Mouse (Mus musculus): ENCODE results near the gene Ezh2. TPM values are rescaled to one million over a fixed set of nuclear protein-coding genes. Genes with fewer than 3 reads are reported as not detected.
"Not testable (repeated sequence)": the region's sequence is repeated elsewhere in the genome, so short reads cannot be mapped to it uniquely, and the experiment has no call there.

Ezh2 gene
- total and polyA plus RNA-seq, 2 experiments from 2014 or later, result 23.1 to 32.0 TPM

GRCm38 (mm10) chr6:47627978-47628377 lies 32.8 kb upstream of the Ezh2 start:
- no peak for ATAC-seq
- DNase-seq (ENCODE audit: low spot score), result no peak
- WGBS, result 55% methylated on average over 3 of the region's 3 CpGs

GRCm38 (mm10) chr6:47626976-47627375 lies 31.8 kb upstream of the Ezh2 start:
- not testable (repeated sequence) for H3K27ac ChIP-seq; H3K27me3 ChIP-seq (ENCODE audit: insufficient read depth, low read length); DNase-seq (ENCODE audit: low spot score); ATAC-seq; H3K4me3 ChIP-seq (ENCODE audit: low read length); H3K4me2 ChIP-seq (ENCODE audit: low read depth, low read length); H3K9ac ChIP-seq (replicated peaks; ENCODE audit: low read length); H3K9me3 ChIP-seq (ENCODE audit: low read length); H3K36me3 ChIP-seq (ENCODE audit: insufficient read depth, low read length); H3K4me1 ChIP-seq (ENCODE audit: insufficient read depth, low read length)
- WGBS, result 88% methylated on average over 3 of the region's 3 CpGs

More at GRCm38 (mm10) chr6:47627978-47628377, 32.8 kb upstream of the Ezh2 start:
- no peaks in the 10 kb centered on the region for H3K27me3 ChIP-seq (ENCODE audit: insufficient read depth, low read length)
- no peak overlapping the region for H3K27ac ChIP-seq
- H3K4me3 ChIP-seq (ENCODE audit: low read length), result no peak overlapping the region
- H3K36me3 ChIP-seq (ENCODE audit: insufficient read depth, low read length), result no peaks in the 10 kb centered on the region
- no peak overlapping the region for H3K9ac ChIP-seq (replicated peaks; ENCODE audit: low read length)
- TF ChIP-seq CTCF (IDR thresholded peaks at IDR 0.05; ENCODE audit: low read depth), result no peak
- H3K4me2 ChIP-seq (ENCODE audit: low read depth, low read length), result no peak overlapping the region
- H3K9me3 ChIP-seq (ENCODE audit: low read length), result no peaks in the 10 kb centered on the region
- H3K4me1 ChIP-seq (ENCODE audit: insufficient read depth, low read length), result no peaks in the 10 kb centered on the region

GRCm38 (mm10) chr6:47621039-47621438 lies 25.9 kb upstream of the Ezh2 start:
- no peak overlapping the region for H3K9ac ChIP-seq (replicated peaks; ENCODE audit: low read length)
- 87% methylated on average over 2 of the region's 2 CpGs for WGBS
- H3K9me3 ChIP-seq (ENCODE audit: low read length), result no peaks in the 10 kb centered on the region
- H3K4me1 ChIP-seq (ENCODE audit: insufficient read depth, low read length), result no peaks in the 10 kb centered on the region
- no peak for TF ChIP-seq CTCF (IDR thresholded peaks at IDR 0.05; ENCODE audit: low read depth)
- H3K27ac ChIP-seq, result no peak overlapping the region
- H3K4me3 ChIP-seq (ENCODE audit: low read length), result no peak overlapping the region
- H3K27me3 ChIP-seq (ENCODE audit: insufficient read depth, low read length), result no peaks in the 10 kb centered on the region
- DNase-seq (ENCODE audit: low spot score) (no peak), ATAC-seq (no peak)
- H3K4me2 ChIP-seq (ENCODE audit: low read depth, low read length), result no peak overlapping the region
- no peaks in the 10 kb centered on the region for H3K36me3 ChIP-seq (ENCODE audit: insufficient read depth, low read length)

GRCm38 (mm10) chr6:47608306-47608705 lies 13.2 kb upstream of the Ezh2 start:
- not testable (repeated sequence) for H3K9me3 ChIP-seq (ENCODE audit: low read length); H3K4me3 ChIP-seq (ENCODE audit: low read length); H3K9ac ChIP-seq (replicated peaks; ENCODE audit: low read length); ATAC-seq; H3K4me1 ChIP-seq (ENCODE audit: insufficient read depth, low read length); H3K36me3 ChIP-seq (ENCODE audit: insufficient read depth, low read length); H3K27ac ChIP-seq; DNase-seq (ENCODE audit: low spot score); H3K27me3 ChIP-seq (ENCODE audit: insufficient read depth, low read length); H3K4me2 ChIP-seq (ENCODE audit: low read depth, low read length)
- 63% methylated on average over 5 of the region's 5 CpGs for WGBS

GRCm38 (mm10) chr6:47601931-47602330 lies 6.8 kb upstream of the Ezh2 start:
- Histone ChIP-seq H3K9ac (replicated peaks; ENCODE audit: low read length) (no peak overlapping the region), H3K4me3 (ENCODE audit: low read length) (no peak overlapping the region), H3K27me3 (ENCODE audit: insufficient read depth, low read length) (no peaks in the 10 kb centered on the region), H3K9me3 (ENCODE audit: low read length) (no peaks in the 10 kb centered on the region), H3K27ac (no peak overlapping the region), H3K4me1 (ENCODE audit: insufficient read depth, low read length) (no peaks in the 10 kb centered on the region), H3K36me3 (ENCODE audit: insufficient read depth, low read length) (no peaks in the 10 kb centered on the region), H3K4me2 (ENCODE audit: low read depth, low read length) (no peak overlapping the region)
- 71% methylated on average over 1 of the region's 1 CpGs for WGBS
- DNase-seq (ENCODE audit: low spot score), result no peak
- ATAC-seq, result no peak
- TF ChIP-seq CTCF (IDR thresholded peaks at IDR 0.05; ENCODE audit: low read depth), result no peak

GRCm38 (mm10) chr6:47595696-47596095 lies 555 bp upstream of the Ezh2 start:
- DNase-seq (ENCODE audit: low spot score), result peak; percentile 20
- ATAC-seq, result no peak
- peak overlapping the region; percentile 92 for H3K9ac ChIP-seq (replicated peaks; ENCODE audit: low read length)
- H3K27me3 ChIP-seq (ENCODE audit: insufficient read depth, low read length), result no peaks in the 10 kb centered on the region
- H3K27ac ChIP-seq, result peak overlapping the region; percentile 97
- no peaks in the 10 kb centered on the region for H3K36me3 ChIP-seq (ENCODE audit: insufficient read depth, low read length)
- H3K4me2 ChIP-seq (ENCODE audit: low read depth, low read length), result peak overlapping the region; percentile 94
- 0 out of 2 replicates have a peak, but pooled peaks cover 3% of the 10 kb centered on the region for H3K4me1 ChIP-seq (ENCODE audit: insufficient read depth, low read length)
- H3K4me3 ChIP-seq (ENCODE audit: low read length), result peak overlapping the region; percentile 86
- H3K9me3 ChIP-seq (ENCODE audit: low read length), result no peaks in the 10 kb centered on the region
- WGBS, result 2% methylated on average over 6 of the region's 6 CpGs
- no peak for TF ChIP-seq CTCF (IDR thresholded peaks at IDR 0.05; ENCODE audit: low read depth)

- 0 out of 2 replicates have a peak, but pooled peaks cover 3% of the 10 kb centered on the region for H3K4me1 ChIP-seq (ENCODE audit: insufficient read depth, low read length)
- WGBS, result under 1% methylated on average over 56 of the region's 74 CpGs
- H3K9me3 ChIP-seq (ENCODE audit: low read length), result no peaks in the 10 kb centered on the region
- ATAC-seq, result peak; percentile 75
- DNase-seq (ENCODE audit: low spot score), result peak; percentile 77
- H3K4me2 ChIP-seq (ENCODE audit: low read depth, low read length), result peak overlapping the region; percentile 94
- TF ChIP-seq CTCF (IDR thresholded peaks at IDR 0.05; ENCODE audit: low read depth), result no peak
- peak overlapping the region; percentile 97 for H3K27ac ChIP-seq
- peak overlapping the region; percentile 92 for H3K9ac ChIP-seq (replicated peaks; ENCODE audit: low read length)
- peak overlapping the region; percentile 86 for H3K4me3 ChIP-seq (ENCODE audit: low read length)
- no peaks in the 10 kb centered on the region for H3K36me3 ChIP-seq (ENCODE audit: insufficient read depth, low read length)
- H3K27me3 ChIP-seq (ENCODE audit: insufficient read depth, low read length), result no peaks in the 10 kb centered on the region
These were observed 853 bp downstream of the Ezh2 start for GRCm38 (mm10) chr6:47594141-47594835.
